Comparison of ENCODE assay signal across 14 mouse cellular contexts in genomic region chr5:123027436-123027835, GRCm38 (mm10). TPM values are rescaled to one million over a fixed set of nuclear protein-coding genes. Genes with fewer than 3 reads are reported as not detected.
A peak's percentile ranks its signal among the peaks of the same experiment; 100 is the strongest.
DNase-seq lines count a peak whose midpoint lies in the region; ATAC-seq and TF ChIP-seq lines count a peak whose summit lies in the region.
"Had no signal": no experiment of that assay in that cellular context is flagged by ENCODE, and none has a peak within 500 bp of the region (broad histone marks: within the 10 kb centered on the region; RNA-seq: fewer than 3 reads in every experiment).

No protein-coding gene starts in this region.

- no peak for TF ChIP-seq CTCF in kidney, postnatal 0 days (IDR thresholded peaks at IDR 0.05; ENCODE audit: low read depth)

- H3K4me2 ChIP-seq in kidney, postnatal 0 days (ENCODE audit: low read length), result no peak overlapping the region
- no peak overlapping the region for H3K4me2 ChIP-seq in forebrain, embryonic 15.5 days (replicated peaks)

- H3K27ac ChIP-seq in kidney, postnatal 0 days, result 0 out of 2 replicates have a peak overlapping the region, but pooled peaks have one; percentile 8
- H3K27ac ChIP-seq in forebrain, embryonic 15.5 days (replicated peaks), result no peak overlapping the region
- H3K27ac ChIP-seq: left cerebral cortex, adult 2 months; liver, embryonic 14.5 days had no signal

- H3K4me3 ChIP-seq in kidney, postnatal 0 days (replicated peaks; ENCODE audit: low read depth, low read length), result no peak overlapping the region
- H3K4me3 ChIP-seq in forebrain, embryonic 15.5 days, result no peak overlapping the region
- H3K4me3 ChIP-seq: left cerebral cortex, adult 2 months had no signal

- H3K9ac ChIP-seq in kidney, postnatal 0 days (ENCODE audit: low read depth, low read length), result no peak overlapping the region
- H3K9ac ChIP-seq in forebrain, embryonic 15.5 days (replicated peaks), result no peak overlapping the region
- H3K9ac ChIP-seq: liver, embryonic 14.5 days had no signal

- 52% methylated on average over 6 of the region's 6 CpGs for WGBS in kidney, postnatal 0 days
- WGBS in forebrain, embryonic 15.5 days, result 57% methylated on average over 6 of the region's 6 CpGs

- no peaks in the 10 kb centered on the region for H3K27me3 ChIP-seq in kidney, postnatal 0 days (ENCODE audit: insufficient read depth, low read length)
- no peaks in the 10 kb centered on the region for H3K27me3 ChIP-seq in forebrain, embryonic 15.5 days

- DNase-seq in heart, adult 11 months, result peak; percentile 96
- no peak for DNase-seq in heart, postnatal 4 days
- DNase-seq in lung, adult 18-20 months, result peak; percentile 28 to 41
- no peak for DNase-seq in lung, postnatal 10 days
- no peak for DNase-seq in kidney, postnatal 0 days (ENCODE audit: low spot score)
- peak; percentile 70 for DNase-seq in skeletal muscle tissue, adult 2 months (ENCODE audit: low read depth, low spot score)
- DNase-seq: B cell, adult 2 months; gastrocnemius, postnatal 36 days had no signal

- peaks cover 14% of the 10 kb centered on the region; the same call in 1 of the 2 replicates for H3K36me3 ChIP-seq in kidney, postnatal 0 days (ENCODE audit: insufficient read depth, low read length)
- H3K36me3 ChIP-seq in forebrain, embryonic 15.5 days, result peaks cover 15% of the 10 kb centered on the region; the same call in 1 of the 2 replicates

- H3K4me1 ChIP-seq in kidney, postnatal 0 days (replicated peaks; ENCODE audit: insufficient read depth, low read length), result peaks cover 12% of the 10 kb centered on the region; the same call in 1 of the 2 replicates
- H3K4me1 ChIP-seq in forebrain, embryonic 15.5 days, result peaks cover 5% of the 10 kb centered on the region; the same call in 1 of the 2 replicates

- no peaks in the 10 kb centered on the region for H3K9me3 ChIP-seq in kidney, postnatal 0 days (replicated peaks; ENCODE audit: low read length)
- no peaks in the 10 kb centered on the region for H3K9me3 ChIP-seq in forebrain, embryonic 15.5 days

- ATAC-seq in kidney, postnatal 0 days (replicated peaks; ENCODE audit: low FRiP score, low read depth), result 0 out of 2 replicates have a peak, but pooled peaks have one; percentile 37
- ATAC-seq in CD4-positive, CD25-positive, alpha-beta regulatory T cell, adult 4 months, result no peak
- no peak for ATAC-seq in forebrain, embryonic 15.5 days (replicated peaks)
- ATAC-seq: hindbrain, embryonic 16.5 days had no signal

RNA-seq across cellular contexts. Expression of gene Orai1, which starts 12.6 kb away (rescaled TPM):
- total RNA-seq in heart, postnatal 4 days (2021), result 10 to 100 TPM; 19.2 to 19.8 TPM
- polyA plus RNA-seq in kidney, postnatal 0 days (2015; fragmentation: Nextera tagmentation; extraction: Ambion mirVana), result 22.5 and 23.4 TPM in 2 replicates
- polyA plus RNA-seq in CD4-positive, CD25-positive, alpha-beta regulatory T cell, adult 4 months (2017; shearing (Covaris generic)), result 1 to 10 TPM; 4.2 to 8.1 TPM
- polyA plus RNA-seq in forebrain, embryonic 15.5 days (2015; fragmentation: Nextera tagmentation; extraction: Ambion mirVana), result 14.0 and 14.9 TPM in 2 replicates

RNA-seq across cellular contexts. Expression of gene Morn3, which starts 19.4 kb away (rescaled TPM):
- not detected for total RNA-seq in heart, postnatal 4 days (2021)
- polyA plus RNA-seq in kidney, postnatal 0 days (2015; fragmentation: Nextera tagmentation; extraction: Ambion mirVana), result 0.46 TPM in 1 of 2 replicates, not detected in the other
- polyA plus RNA-seq in CD4-positive, CD25-positive, alpha-beta regulatory T cell, adult 4 months (2017; shearing (Covaris generic)), result 1 to 10 TPM; 5.2 to 6.9 TPM
- polyA plus RNA-seq in forebrain, embryonic 15.5 days (2015; fragmentation: Nextera tagmentation; extraction: Ambion mirVana), result 1.1 and 2.2 TPM in 2 replicates
- total RNA-seq: gastrocnemius, postnatal 36 days; left cerebral cortex, adult 2 months had no signal
- polyA plus RNA-seq: liver, embryonic 14.5 days; urinary bladder, adult 2 months had no signal

RNA-seq across cellular contexts. Expression of gene Kdm2b, which starts 37.8 kb away (rescaled TPM):
- total RNA-seq in heart, postnatal 4 days (2021), result 10 to 100 TPM; 27.7 to 29.5 TPM
- 62.5 and 66.1 TPM in 2 replicates for polyA plus RNA-seq in kidney, postnatal 0 days (2015; fragmentation: Nextera tagmentation; extraction: Ambion mirVana)
- 10 to 100 TPM; 33.1 to 51.1 TPM for polyA plus RNA-seq in CD4-positive, CD25-positive, alpha-beta regulatory T cell, adult 4 months (2017; shearing (Covaris generic))
- polyA plus RNA-seq in forebrain, embryonic 15.5 days (2015; fragmentation: Nextera tagmentation; extraction: Ambion mirVana), result 138 and 141 TPM in 2 replicates

RNA-seq across cellular contexts. Expression of gene Tmem120b, which starts 40.8 kb away (rescaled TPM):
- 10 to 100 TPM; 12.1 to 12.7 TPM for total RNA-seq in heart, postnatal 4 days (2021)
- polyA plus RNA-seq in kidney, postnatal 0 days (2015; fragmentation: Nextera tagmentation; extraction: Ambion mirVana), result 12.5 and 12.6 TPM in 2 replicates
- polyA plus RNA-seq in CD4-positive, CD25-positive, alpha-beta regulatory T cell, adult 4 months (2017; shearing (Covaris generic)), result 1 to 10 TPM; 3.4 to 4.3 TPM
- 16.0 and 16.9 TPM in 2 replicates for polyA plus RNA-seq in forebrain, embryonic 15.5 days (2015; fragmentation: Nextera tagmentation; extraction: Ambion mirVana)

Comparison
In these comparisons a context has a peak if more than half of its experiments do, and no peak if none do; other contexts are left out.
1. DNase-seq: peak in heart, adult 11 months (single experiment), lung, adult 18-20 months (2 of 2) and skeletal muscle tissue, adult 2 months (single experiment); none in heart, postnatal 4 days (single experiment), lung, postnatal 10 days (single experiment) and kidney, postnatal 0 days (single experiment).